Mouse (Mus musculus): ENCODE measurements around the gene Dock6. TPM values are rescaled to one million over a fixed set of nuclear protein-coding genes. Genes with fewer than 3 reads are reported as not detected.

The Dock6 gene
- polyA plus RNA-seq, 1 experiment from 2014 or later, result 21.6 TPM

GRCm38 (mm10) chr9:21759718-21760117 lies 92.7 kb downstream of the Dock6 start:
- H3K9me3 ChIP-seq (ENCODE audit: control insufficient read depth, low read length), result no peaks in the 10 kb centered on the region
- ATAC-seq (replicated peaks; ENCODE audit: low FRiP score), result no peak; the same call in 1 of the 2 replicates
- H3K27ac ChIP-seq (ENCODE audit: low read depth, low read length), result peak overlapping the region; percentile 72
- peaks cover 21% of the 10 kb centered on the region for H3K4me1 ChIP-seq (replicated peaks; ENCODE audit: control insufficient read depth, insufficient read depth, low read length)
- H3K36me3 ChIP-seq (ENCODE audit: control insufficient read depth, insufficient read depth, low read length), result peaks cover 15% of the 10 kb centered on the region
- peak overlapping the region; percentile 91 for H3K9ac ChIP-seq (ENCODE audit: low read depth, low read length)
- no peak for DNase-seq (ENCODE audit: low spot score)
- H3K4me3 ChIP-seq (ENCODE audit: low read depth, low read length), result peak overlapping the region; percentile 89
- peak overlapping the region; percentile 76 for H3K4me2 ChIP-seq
- no peaks in the 10 kb centered on the region for H3K27me3 ChIP-seq (replicated peaks; ENCODE audit: control insufficient read depth, insufficient read depth, low read length)
- 1% methylated on average over 20 of the region's 20 CpGs for WGBS

DNA sequence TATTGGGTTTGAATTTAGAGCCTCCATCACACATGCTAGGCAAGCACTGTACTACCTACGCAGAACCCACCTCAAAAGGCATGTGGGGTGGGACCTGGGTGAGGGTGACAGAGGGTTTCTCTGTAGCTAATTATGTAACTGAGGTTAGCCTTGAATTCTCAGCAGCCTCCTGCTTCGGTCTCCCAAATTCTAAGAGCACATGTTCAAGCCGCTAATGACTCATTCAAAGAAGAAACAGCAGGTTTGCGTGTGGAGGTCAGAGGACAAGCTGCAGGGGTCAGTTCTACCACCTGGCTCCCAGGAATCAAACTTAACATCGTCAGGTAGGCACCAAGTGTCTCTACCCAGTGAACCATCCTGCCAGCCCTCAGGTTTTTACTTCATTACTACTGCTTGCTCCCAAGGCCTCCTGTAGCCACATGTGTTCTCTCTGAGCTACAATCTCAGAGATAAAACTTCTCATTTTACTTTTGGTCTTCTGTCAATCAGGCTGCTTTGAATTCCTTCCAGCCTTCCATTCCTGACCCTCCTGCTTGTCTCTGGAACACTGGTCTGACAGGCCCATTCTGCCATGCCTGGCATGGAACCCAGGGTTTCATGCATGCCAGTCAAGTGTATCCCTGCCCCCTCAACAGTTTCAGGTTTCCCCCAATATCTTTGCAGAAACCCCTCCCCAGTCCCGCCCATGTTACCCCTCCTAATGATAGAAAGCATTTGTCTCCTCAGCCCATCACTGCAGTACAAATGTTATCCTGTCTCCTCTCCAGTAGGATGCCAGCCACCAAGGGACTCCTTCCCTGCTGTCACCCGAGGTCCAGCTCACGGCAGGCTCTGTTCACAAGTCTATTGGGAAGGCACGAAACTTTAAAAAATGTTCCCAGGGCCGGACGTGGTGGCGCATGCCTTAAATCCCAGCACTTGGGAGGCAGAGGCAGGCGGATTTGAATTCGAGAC lies 93.6 kb downstream of the Dock6 start:
- Histone ChIP-seq H3K9ac (ENCODE audit: low read depth, low read length) (peak overlapping the region; percentile 91), H3K27ac (ENCODE audit: low read depth, low read length) (0 out of 2 replicates have a peak overlapping the region, but pooled peaks have one; percentile 36), H3K36me3 (ENCODE audit: control insufficient read depth, insufficient read depth, low read length) (peaks cover 15% of the 10 kb centered on the region), H3K9me3 (ENCODE audit: control insufficient read depth, low read length) (no peaks in the 10 kb centered on the region), H3K27me3 (replicated peaks; ENCODE audit: control insufficient read depth, insufficient read depth, low read length) (no peaks in the 10 kb centered on the region), H3K4me2 (peak overlapping the region; percentile 76), H3K4me1 (replicated peaks; ENCODE audit: control insufficient read depth, insufficient read depth, low read length) (peaks cover 21% of the 10 kb centered on the region), H3K4me3 (ENCODE audit: low read depth, low read length) (peak overlapping the region; percentile 89)
- 53% methylated on average over 14 of the region's 14 CpGs for WGBS
- ATAC-seq (replicated peaks; ENCODE audit: low FRiP score) (no peak), DNase-seq (ENCODE audit: low spot score) (no peak)

DNA sequence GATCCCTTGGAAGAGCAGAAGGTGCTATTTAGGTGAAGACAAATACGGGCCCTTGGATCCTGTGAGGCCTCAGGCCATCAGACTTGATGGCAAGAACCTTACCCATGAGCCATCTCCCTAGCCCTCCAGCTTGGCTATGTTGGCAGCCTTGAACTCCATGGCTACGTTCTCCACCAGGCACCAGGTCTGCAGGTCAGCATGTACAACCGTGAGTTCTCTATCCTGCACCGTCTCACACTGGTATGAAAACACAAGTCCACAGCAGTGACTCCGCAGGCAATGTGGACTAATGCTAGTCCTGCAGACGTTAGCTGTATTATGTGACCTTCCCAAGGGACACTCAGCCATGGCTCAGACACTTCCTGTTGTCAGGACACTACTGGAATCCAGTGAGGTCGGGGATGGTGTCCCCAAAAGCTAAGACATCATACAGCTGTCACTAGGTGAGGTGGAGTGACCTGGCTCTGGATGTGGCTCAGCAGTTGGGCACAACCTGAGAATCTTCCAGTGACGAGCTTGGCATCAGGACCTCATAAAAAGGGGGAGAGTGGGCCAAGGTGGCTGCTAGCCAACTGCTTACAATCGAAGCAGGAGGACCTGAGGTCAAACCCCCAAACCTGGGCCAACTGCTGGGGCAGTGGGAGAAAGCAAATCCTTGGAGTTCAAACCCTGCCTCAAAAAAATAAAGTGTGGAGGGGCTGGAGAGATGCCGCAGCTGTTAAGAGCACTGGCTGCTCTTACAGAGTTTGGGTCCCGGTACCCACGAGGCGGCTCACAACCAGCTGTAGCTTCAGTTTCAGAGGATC lies 97.7 kb downstream of the Dock6 start:
- Histone ChIP-seq H3K27me3 (replicated peaks; ENCODE audit: control insufficient read depth, insufficient read depth, low read length) (no peaks in the 10 kb centered on the region), H3K36me3 (ENCODE audit: control insufficient read depth, insufficient read depth, low read length) (peaks cover 21% of the 10 kb centered on the region), H3K9me3 (ENCODE audit: control insufficient read depth, low read length) (no peaks in the 10 kb centered on the region), H3K4me3 (ENCODE audit: low read depth, low read length) (no peak overlapping the region), H3K9ac (ENCODE audit: low read depth, low read length) (no peak overlapping the region), H3K27ac (ENCODE audit: low read depth, low read length) (no peak overlapping the region), H3K4me1 (replicated peaks; ENCODE audit: control insufficient read depth, insufficient read depth, low read length) (peaks cover 11% of the 10 kb centered on the region), H3K4me2 (no peak overlapping the region)
- ATAC-seq (replicated peaks; ENCODE audit: low FRiP score) (no peak), DNase-seq (ENCODE audit: low spot score) (no peak)
- WGBS, result 79% methylated on average over 13 of the region's 13 CpGs

GRCm38 (mm10) chr9:21754003-21754402 lies 98.4 kb downstream of the Dock6 start:
- H3K9me3 ChIP-seq (ENCODE audit: control insufficient read depth, low read length), result no peaks in the 10 kb centered on the region
- WGBS, result 83% methylated on average over 2 of the region's 2 CpGs
- peaks cover 7% of the 10 kb centered on the region for H3K4me1 ChIP-seq (replicated peaks; ENCODE audit: control insufficient read depth, insufficient read depth, low read length)
- H3K9ac ChIP-seq (ENCODE audit: low read depth, low read length), result no peak overlapping the region
- H3K36me3 ChIP-seq (ENCODE audit: control insufficient read depth, insufficient read depth, low read length), result peaks cover 27% of the 10 kb centered on the region
- H3K27ac ChIP-seq (ENCODE audit: low read depth, low read length), result no peak overlapping the region
- DNase-seq (ENCODE audit: low spot score), result no peak
- H3K4me2 ChIP-seq, result no peak overlapping the region
- ATAC-seq (replicated peaks; ENCODE audit: low FRiP score), result no peak
- H3K27me3 ChIP-seq (replicated peaks; ENCODE audit: control insufficient read depth, insufficient read depth, low read length), result no peaks in the 10 kb centered on the region
- H3K4me3 ChIP-seq (ENCODE audit: low read depth, low read length), result no peak overlapping the region

GRCm38 (mm10) chr9:21752252-21752792 lies 100.1 kb downstream of the Dock6 start:
- Histone ChIP-seq H3K36me3 (ENCODE audit: control insufficient read depth, insufficient read depth, low read length) (peaks cover 40% of the 10 kb centered on the region), H3K4me1 (replicated peaks; ENCODE audit: control insufficient read depth, insufficient read depth, low read length) (peaks cover 6% of the 10 kb centered on the region), H3K4me3 (ENCODE audit: low read depth, low read length) (no peak overlapping the region), H3K27ac (ENCODE audit: low read depth, low read length) (peak overlapping the region; percentile 53; the same call in 1 of the 2 replicates), H3K4me2 (no peak overlapping the region), H3K9me3 (ENCODE audit: control insufficient read depth, low read length) (no peaks in the 10 kb centered on the region), H3K9ac (ENCODE audit: low read depth, low read length) (no peak overlapping the region), H3K27me3 (replicated peaks; ENCODE audit: control insufficient read depth, insufficient read depth, low read length) (no peaks in the 10 kb centered on the region)
- DNase-seq (ENCODE audit: low spot score), result no peak
- peak; percentile 15; the same call in 1 of the 2 replicates for ATAC-seq (replicated peaks; ENCODE audit: low FRiP score)
- 35% methylated on average over 10 of the region's 10 CpGs for WGBS

- Histone ChIP-seq H3K4me1 (replicated peaks; ENCODE audit: control insufficient read depth, insufficient read depth, low read length) (peaks cover 6% of the 10 kb centered on the region), H3K27ac (ENCODE audit: low read depth, low read length) (no peak overlapping the region; the same call in 1 of the 2 replicates), H3K4me3 (ENCODE audit: low read depth, low read length) (no peak overlapping the region), H3K4me2 (no peak overlapping the region), H3K36me3 (ENCODE audit: control insufficient read depth, insufficient read depth, low read length) (peaks cover 37% of the 10 kb centered on the region), H3K9ac (ENCODE audit: low read depth, low read length) (no peak overlapping the region), H3K9me3 (ENCODE audit: control insufficient read depth, low read length) (no peaks in the 10 kb centered on the region), H3K27me3 (replicated peaks; ENCODE audit: control insufficient read depth, insufficient read depth, low read length) (no peaks in the 10 kb centered on the region)
- 73% methylated on average over 6 of the region's 6 CpGs for WGBS
- DNase-seq (ENCODE audit: low spot score) (no peak), ATAC-seq (replicated peaks; ENCODE audit: low FRiP score) (no peak)
Measured at GRCm38 (mm10) chr9:21751347-21751746, 101.1 kb downstream of the Dock6 start.

DNA sequence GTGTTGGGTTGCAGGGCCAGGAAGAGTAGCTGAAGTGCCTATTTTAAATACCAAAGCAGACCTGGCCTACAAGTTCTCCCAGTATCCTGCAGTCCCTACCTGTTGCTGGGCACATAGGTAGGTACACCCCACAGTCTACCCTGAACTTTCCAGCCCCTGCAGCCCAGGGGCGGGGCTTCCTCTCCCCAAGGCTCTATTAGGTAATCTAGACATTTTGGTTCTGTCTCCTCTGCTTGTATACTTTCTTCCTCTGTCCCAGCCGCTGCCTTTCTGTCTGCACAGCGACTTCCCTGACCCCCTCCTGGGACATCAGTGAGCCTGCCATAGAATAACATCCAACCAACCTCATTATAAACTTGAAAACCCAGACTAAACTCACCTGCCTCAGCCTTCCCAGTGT lies 102.1 kb downstream of the Dock6 start:
- no peak overlapping the region for H3K4me3 ChIP-seq (ENCODE audit: low read depth, low read length)
- no peak overlapping the region for H3K27ac ChIP-seq (ENCODE audit: low read depth, low read length)
- no peak overlapping the region for H3K4me2 ChIP-seq
- H3K9me3 ChIP-seq (ENCODE audit: control insufficient read depth, low read length), result no peaks in the 10 kb centered on the region
- DNase-seq (ENCODE audit: low spot score) (no peak), ATAC-seq (replicated peaks; ENCODE audit: low FRiP score) (no peak)
- WGBS, result 75% methylated on average over 3 of the region's 3 CpGs
- no peaks in the 10 kb centered on the region for H3K27me3 ChIP-seq (replicated peaks; ENCODE audit: control insufficient read depth, insufficient read depth, low read length)
- H3K9ac ChIP-seq (ENCODE audit: low read depth, low read length), result no peak overlapping the region
- peaks cover 6% of the 10 kb centered on the region for H3K4me1 ChIP-seq (replicated peaks; ENCODE audit: control insufficient read depth, insufficient read depth, low read length)
- peaks cover 40% of the 10 kb centered on the region for H3K36me3 ChIP-seq (ENCODE audit: control insufficient read depth, insufficient read depth, low read length)

All from liver, embryonic 11.5 days (tissue).